Mouse (Mus musculus): ENCODE data around the gene Tor3a. TPM values are rescaled to one million over a fixed set of nuclear protein-coding genes. Genes with fewer than 3 reads are reported as not detected.

The Tor3a gene
- total and polyA plus RNA-seq, 2 experiments from 2014 or later: 4.4 to 4.5 TPM

GRCm38 (mm10) chr1:156716681-156717080 lies 42.5 kb upstream of the Tor3a start:
- ATAC-seq: no peak
- Histone ChIP-seq H3K9me3 (ENCODE audit: low read length) (no peaks in the 10 kb centered on the region), H3K4me1 (ENCODE audit: insufficient read depth) (0 out of 2 replicates have a peak, but pooled peaks cover 10% of the 10 kb centered on the region), H3K4me3 (ENCODE audit: low read depth, low read length) (no peak overlapping the region), H3K27ac (ENCODE audit: low read depth, low read length) (no peak overlapping the region), H3K36me3 (ENCODE audit: insufficient read depth) (no peaks in the 10 kb centered on the region), H3K9ac (no peak overlapping the region), H3K4me2 (ENCODE audit: low read depth) (no peak overlapping the region), H3K27me3 (ENCODE audit: insufficient read depth, low read length) (no peaks in the 10 kb centered on the region; the same call in 1 of the 2 replicates)
- 92% methylated on average over 6 of the region's 6 CpGs for WGBS
- no peak for DNase-seq
- no peak for TF ChIP-seq CTCF (IDR thresholded peaks at IDR 0.05; ENCODE audit: low read depth)

- ATAC-seq (peak; percentile 55), DNase-seq (no peak)
- no peaks in the 10 kb centered on the region for H3K27me3 ChIP-seq (ENCODE audit: insufficient read depth, low read length)
- no peak overlapping the region for H3K9ac ChIP-seq
- H3K27ac ChIP-seq (ENCODE audit: low read depth, low read length): no peak overlapping the region
- 49% methylated on average over 10 of the region's 10 CpGs for WGBS
- H3K4me1 ChIP-seq (ENCODE audit: insufficient read depth): no peaks in the 10 kb centered on the region; the same call in 1 of the 2 replicates
- no peaks in the 10 kb centered on the region for H3K9me3 ChIP-seq (ENCODE audit: low read length)
- H3K4me3 ChIP-seq (ENCODE audit: low read depth, low read length): no peak overlapping the region
- H3K36me3 ChIP-seq (ENCODE audit: insufficient read depth): no peaks in the 10 kb centered on the region
- no peak overlapping the region for H3K4me2 ChIP-seq (ENCODE audit: low read depth)
- no peak for TF ChIP-seq CTCF (IDR thresholded peaks at IDR 0.05; ENCODE audit: low read depth)
Measured at GRCm38 (mm10) chr1:156710472-156711098, 36.4 kb upstream of the Tor3a start.

- Histone ChIP-seq H3K27ac (ENCODE audit: low read depth, low read length) (no peak overlapping the region), H3K27me3 (ENCODE audit: insufficient read depth, low read length) (no peaks in the 10 kb centered on the region), H3K36me3 (ENCODE audit: insufficient read depth) (peaks cover 7% of the 10 kb centered on the region), H3K9me3 (ENCODE audit: low read length) (no peaks in the 10 kb centered on the region), H3K4me3 (ENCODE audit: low read depth, low read length) (no peak overlapping the region), H3K4me1 (ENCODE audit: insufficient read depth) (no peaks in the 10 kb centered on the region; the same call in 1 of the 2 replicates), H3K9ac (no peak overlapping the region), H3K4me2 (ENCODE audit: low read depth) (no peak overlapping the region)
- no peak for TF ChIP-seq CTCF (IDR thresholded peaks at IDR 0.05; ENCODE audit: low read depth)
- 92% methylated on average over 3 of the region's 3 CpGs for WGBS
- DNase-seq (no peak), ATAC-seq (no peak)
Measured at GRCm38 (mm10) chr1:156708672-156709071, 34.5 kb upstream of the Tor3a start.

GRCm38 (mm10) chr1:156705696-156706285 lies 31.6 kb upstream of the Tor3a start:
- Histone ChIP-seq H3K4me3 (ENCODE audit: low read depth, low read length) (no peak overlapping the region), H3K27ac (ENCODE audit: low read depth, low read length) (no peak overlapping the region), H3K9me3 (ENCODE audit: low read length) (no peaks in the 10 kb centered on the region), H3K27me3 (ENCODE audit: insufficient read depth, low read length) (no peaks in the 10 kb centered on the region), H3K4me2 (ENCODE audit: low read depth) (no peak overlapping the region), H3K36me3 (ENCODE audit: insufficient read depth) (peaks cover 20% of the 10 kb centered on the region), H3K9ac (no peak overlapping the region), H3K4me1 (ENCODE audit: insufficient read depth) (no peaks in the 10 kb centered on the region)
- TF ChIP-seq CTCF (IDR thresholded peaks at IDR 0.05; ENCODE audit: low read depth): no peak
- ATAC-seq (no peak), DNase-seq (no peak)
- WGBS: 89% methylated on average over 10 of the region's 10 CpGs

GRCm38 (mm10) chr1:156703444-156703843 lies 29.3 kb upstream of the Tor3a start:
- no peak for DNase-seq
- no peak for TF ChIP-seq CTCF (IDR thresholded peaks at IDR 0.05; ENCODE audit: low read depth)
- Histone ChIP-seq H3K9ac (no peak overlapping the region), H3K4me1 (ENCODE audit: insufficient read depth) (no peaks in the 10 kb centered on the region), H3K4me2 (ENCODE audit: low read depth) (no peak overlapping the region), H3K9me3 (ENCODE audit: low read length) (no peaks in the 10 kb centered on the region), H3K4me3 (ENCODE audit: low read depth, low read length) (no peak overlapping the region), H3K27ac (ENCODE audit: low read depth, low read length) (no peak overlapping the region), H3K36me3 (ENCODE audit: insufficient read depth) (peaks cover 36% of the 10 kb centered on the region), H3K27me3 (ENCODE audit: insufficient read depth, low read length) (no peaks in the 10 kb centered on the region)
- ATAC-seq: no peak
- WGBS: 92% methylated on average over 4 of the region's 4 CpGs

- WGBS: 83% methylated on average over 7 of the region's 7 CpGs
- Histone ChIP-seq H3K27ac (ENCODE audit: low read depth, low read length) (no peak overlapping the region), H3K4me2 (ENCODE audit: low read depth) (no peak overlapping the region), H3K9ac (no peak overlapping the region), H3K36me3 (ENCODE audit: insufficient read depth) (peaks cover 40% of the 10 kb centered on the region), H3K4me3 (ENCODE audit: low read depth, low read length) (no peak overlapping the region), H3K9me3 (ENCODE audit: low read length) (no peaks in the 10 kb centered on the region), H3K4me1 (ENCODE audit: insufficient read depth) (no peaks in the 10 kb centered on the region), H3K27me3 (ENCODE audit: insufficient read depth, low read length) (no peaks in the 10 kb centered on the region)
- TF ChIP-seq CTCF (IDR thresholded peaks at IDR 0.05; ENCODE audit: low read depth): no peak
- ATAC-seq: no peak
- DNase-seq: no peak
Measured at GRCm38 (mm10) chr1:156702151-156702550, 28.0 kb upstream of the Tor3a start.

- ATAC-seq (no peak), DNase-seq (no peak)
- Histone ChIP-seq H3K9ac (no peak overlapping the region), H3K4me2 (ENCODE audit: low read depth) (no peak overlapping the region), H3K27me3 (ENCODE audit: insufficient read depth, low read length) (no peaks in the 10 kb centered on the region), H3K9me3 (ENCODE audit: low read length) (no peaks in the 10 kb centered on the region), H3K4me1 (ENCODE audit: insufficient read depth) (no peaks in the 10 kb centered on the region), H3K4me3 (ENCODE audit: low read depth, low read length) (no peak overlapping the region), H3K27ac (ENCODE audit: low read depth, low read length) (no peak overlapping the region), H3K36me3 (ENCODE audit: insufficient read depth) (peaks cover 60% of the 10 kb centered on the region)
- TF ChIP-seq CTCF (IDR thresholded peaks at IDR 0.05; ENCODE audit: low read depth): no peak
- WGBS: 60% methylated on average over 7 of the region's 7 CpGs
Measured at GRCm38 (mm10) chr1:156686025-156686661, 12.0 kb upstream of the Tor3a start.
